Mouse (Mus musculus) heart, adult 2 months (tissue): ENCODE results near the gene 1110032A03Rik.

Experiments used
- CTCF ChIP-seq: fragments of 200-600 bp; IDR thresholded peaks from 2 replicates; pipeline ENCODE4 v1.8.1; 2022; ENCODE audit warnings: antibody characterized with exemption, mild to moderate bottlenecking, moderate library complexity
- POLR2A ChIP-seq: fragments of 200-500 bp; IDR thresholded peaks from 2 replicates; pipeline ENCODE4 v1.6.1; 2011; ENCODE audit warnings: mild to moderate bottlenecking, low read depth, low read length, control low read depth; ENCODE audit not compliant: insufficient read depth

DNA sequence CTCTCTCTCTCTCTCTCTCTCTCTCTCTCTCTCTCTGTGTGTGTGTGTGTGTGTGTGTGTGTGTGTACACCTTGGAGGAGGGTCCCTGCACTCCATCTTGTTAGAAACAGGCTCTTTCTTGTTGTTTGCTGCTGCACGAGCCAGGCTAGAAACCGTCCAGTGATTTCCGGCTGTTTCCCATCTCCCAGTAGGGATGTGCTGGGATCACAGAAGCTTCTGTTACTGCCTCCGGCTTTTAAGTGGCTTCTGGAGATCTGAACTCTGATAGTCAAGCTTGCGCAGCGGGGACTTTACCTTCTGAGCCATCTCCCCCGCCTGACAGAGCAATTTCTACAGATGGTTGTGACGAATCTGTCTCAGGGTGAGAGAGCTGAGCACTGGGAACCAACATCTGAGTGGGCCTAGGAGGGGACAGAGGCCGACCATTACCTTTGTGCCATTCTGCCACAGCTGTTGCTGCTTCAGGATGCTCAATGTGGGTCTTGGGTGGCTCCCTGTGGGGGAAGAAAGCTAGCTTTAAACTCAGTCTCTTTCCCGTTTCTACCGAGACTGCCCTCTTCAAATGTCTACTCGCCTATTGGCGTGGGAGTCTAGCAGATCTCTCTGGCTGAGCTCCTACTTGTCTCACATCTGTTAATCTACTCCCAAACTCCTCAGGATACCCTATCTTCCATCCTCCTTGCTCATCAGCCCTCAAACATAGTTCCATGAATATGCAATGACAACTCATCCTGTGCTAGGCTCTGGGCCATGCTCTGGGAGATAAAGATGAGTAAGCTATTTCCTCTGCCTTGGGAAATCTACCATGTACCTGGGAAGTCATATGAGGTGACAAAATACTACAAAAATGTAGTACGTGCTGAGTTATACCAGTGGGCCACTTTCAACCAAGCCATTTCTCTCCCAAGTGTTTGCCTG lies 34.2 kb downstream of the 1110032A03Rik start:
- TF ChIP-seq CTCF = no peak
- TF ChIP-seq POLR2A = no peak
